Mouse (Mus musculus) ES-CJ7 (cell line): ENCODE results near the gene Astn1.

Experiments
- DNase-seq: peaks from one replicate; pipeline ENCODE4 v3.0.0; 2011; ENCODE audit warnings: low read depth, low spot score

Astn1 gene

GRCm38 (mm10) chr1:158361964-158362291, at the start of gene Astn1:
Gene Astn1, plus strand, starts transcription at chr1:158362273.
- peak; percentile 27 for DNase-seq

GRCm38 (mm10) chr1:158323325-158323724, 38.7 kb upstream of the Astn1 start:
- no peak for DNase-seq

- DNase-seq = no peak
Measured at GRCm38 (mm10) chr1:158328126-158328525, 33.9 kb upstream of the Astn1 start.

- DNase-seq = no peak
Measured at GRCm38 (mm10) chr1:158328839-158329238, 33.2 kb upstream of the Astn1 start.

DNA sequence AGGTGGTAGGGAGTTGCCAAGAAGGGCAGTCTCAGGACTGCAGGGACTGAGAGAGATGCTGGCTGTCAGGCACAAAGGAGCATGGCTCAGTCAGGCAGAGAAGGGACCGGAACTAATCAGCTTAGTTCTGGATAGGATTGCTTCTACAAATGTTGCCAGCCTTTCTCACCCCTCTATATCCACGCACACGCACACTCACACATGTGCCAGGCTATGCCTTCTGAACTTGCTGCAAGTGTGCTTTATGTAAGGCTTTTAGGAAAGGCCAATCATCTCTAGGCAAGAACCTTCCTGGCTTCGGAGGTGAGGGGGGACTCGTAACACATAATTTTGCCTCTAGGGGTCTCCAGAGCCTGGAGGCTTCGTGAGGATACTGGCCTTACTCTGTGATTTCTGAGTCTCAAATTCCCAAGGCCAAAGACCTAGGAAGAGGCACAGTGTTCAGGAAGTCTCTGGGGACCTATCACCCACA, 18.8 kb upstream of the Astn1 start:
- DNase-seq = peak; percentile 33

DNA sequence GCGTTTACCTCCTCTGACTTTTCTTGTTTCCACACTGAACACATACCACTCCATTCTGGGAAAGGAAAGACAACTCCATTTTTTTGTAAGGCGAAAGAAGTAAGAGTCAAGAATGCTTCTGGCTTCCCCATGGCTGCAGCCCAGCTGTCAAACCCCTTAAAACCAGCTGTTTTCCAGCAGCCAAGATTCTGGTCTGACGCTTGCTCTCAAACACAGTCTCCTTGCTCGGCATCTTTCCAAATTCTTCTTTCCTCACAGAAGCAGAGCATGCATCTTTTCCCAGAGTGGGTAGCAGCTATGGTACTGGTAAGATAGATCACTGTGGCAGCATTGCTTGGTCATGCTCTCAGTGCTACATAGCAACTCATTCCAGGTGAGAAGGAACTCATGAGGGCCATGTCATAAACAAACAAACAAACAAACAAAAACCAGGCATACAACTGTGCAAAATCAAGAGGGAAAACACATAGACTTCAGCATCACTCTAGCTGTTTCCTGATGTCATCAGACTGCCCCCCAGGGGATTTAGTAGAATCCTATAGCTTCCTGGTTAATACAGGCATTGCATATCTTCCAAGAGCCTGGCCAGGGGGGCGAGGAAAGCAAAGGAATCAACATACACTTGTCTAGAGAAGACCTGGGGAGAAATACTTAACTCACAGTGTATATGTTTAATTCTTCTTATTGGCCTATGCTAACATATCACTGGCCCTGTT, 8.3 kb upstream of the Astn1 start:
- DNase-seq = no peak

DNA sequence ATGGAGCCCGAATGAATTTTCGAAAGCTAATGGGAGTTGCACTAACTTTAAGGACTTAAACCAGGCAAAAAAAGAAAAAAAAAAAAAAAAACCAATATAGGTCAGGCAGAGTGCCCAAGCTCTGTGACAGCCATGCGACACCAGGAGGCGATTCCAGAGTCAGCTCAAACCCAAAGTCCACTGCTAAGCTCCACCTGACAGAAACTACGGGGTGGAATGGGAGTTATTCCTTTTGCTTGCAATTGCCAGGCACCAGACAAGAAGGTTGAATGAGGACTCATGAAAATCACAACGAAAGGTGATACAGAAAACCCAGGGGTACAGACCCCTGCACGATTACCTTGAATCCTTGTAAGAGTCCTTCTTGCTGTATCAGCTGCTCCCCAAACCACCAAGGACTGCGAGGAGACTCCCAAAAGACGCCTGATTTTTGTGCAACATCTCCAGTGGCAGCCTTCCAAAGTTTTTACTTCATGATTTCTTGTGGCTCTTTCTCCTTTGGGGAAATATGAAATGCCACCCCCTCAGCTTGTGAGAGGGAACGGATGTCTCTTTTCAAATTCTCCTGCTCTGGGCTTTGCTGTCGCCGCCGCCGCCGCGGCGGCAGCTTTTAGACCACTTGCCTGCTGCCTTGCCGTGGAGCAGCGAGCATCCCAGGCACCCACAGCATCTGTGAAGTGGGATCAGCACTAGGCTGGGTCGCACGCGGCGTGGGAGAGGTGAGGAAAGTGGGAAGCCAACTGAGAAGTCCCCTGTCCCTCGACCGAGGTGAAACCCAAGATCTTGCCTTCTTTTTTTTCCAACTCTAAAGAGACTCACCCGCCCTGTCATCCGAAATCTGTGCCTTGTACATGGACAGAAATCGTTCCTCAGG, 6.7 kb upstream of the Astn1 start:
- DNase-seq = no peak

- DNase-seq = peak; percentile 93
Measured at GRCm38 (mm10) chr1:158356051-158356461, 6.0 kb upstream of the Astn1 start, which contains the start of gene Brinp2. Gene Brinp2, minus strand, starts transcription at chr1:158356326.

- DNase-seq = peak; percentile 16
Measured at GRCm38 (mm10) chr1:158362292-158363101, 424 bp downstream of the Astn1 start.

GRCm38 (mm10) chr1:158364461-158364860, 2.4 kb downstream of the Astn1 start:
- DNase-seq = no peak

DNA sequence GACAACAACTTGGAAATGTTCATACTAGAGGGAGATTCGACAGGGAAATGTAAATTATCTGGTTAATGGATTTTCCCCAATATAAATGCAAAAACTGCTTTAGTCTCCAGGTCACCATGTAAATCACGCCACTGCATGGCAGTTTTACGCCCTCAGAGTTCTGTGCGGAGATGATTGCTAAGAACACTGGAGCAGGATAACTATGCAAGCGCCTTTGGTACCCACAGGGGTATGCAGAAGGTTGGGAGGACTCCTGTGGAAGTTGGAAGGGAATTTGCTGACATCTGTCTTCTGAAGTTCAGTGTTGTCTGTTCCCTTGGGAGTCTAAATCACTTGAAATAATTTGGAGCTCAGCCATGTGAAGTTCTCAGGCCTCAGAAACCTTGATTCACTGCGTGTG, 20.2 kb downstream of the Astn1 start:
- DNase-seq = no peak

- no peak for DNase-seq
Measured at GRCm38 (mm10) chr1:158383210-158383609, 21.1 kb downstream of the Astn1 start.

DNA sequence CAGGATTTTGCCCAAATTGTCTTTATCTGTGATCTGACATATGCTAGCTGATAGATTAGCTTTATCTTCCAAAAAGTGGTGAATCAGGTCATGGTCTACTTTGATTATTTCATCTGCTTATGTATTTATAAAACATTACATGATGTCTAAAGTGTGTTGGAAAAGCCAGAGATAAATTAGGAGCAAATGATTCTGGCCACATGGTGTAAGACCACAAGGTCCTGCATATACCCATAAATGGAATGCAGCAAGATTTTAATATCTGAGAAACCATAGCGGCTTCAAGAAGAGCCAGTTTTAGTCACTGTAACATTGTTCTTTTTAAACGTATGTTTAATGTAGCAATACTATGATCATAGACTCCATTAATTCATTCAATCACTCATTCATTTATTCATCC, 23.2 kb downstream of the Astn1 start:
- DNase-seq = no peak

DNA sequence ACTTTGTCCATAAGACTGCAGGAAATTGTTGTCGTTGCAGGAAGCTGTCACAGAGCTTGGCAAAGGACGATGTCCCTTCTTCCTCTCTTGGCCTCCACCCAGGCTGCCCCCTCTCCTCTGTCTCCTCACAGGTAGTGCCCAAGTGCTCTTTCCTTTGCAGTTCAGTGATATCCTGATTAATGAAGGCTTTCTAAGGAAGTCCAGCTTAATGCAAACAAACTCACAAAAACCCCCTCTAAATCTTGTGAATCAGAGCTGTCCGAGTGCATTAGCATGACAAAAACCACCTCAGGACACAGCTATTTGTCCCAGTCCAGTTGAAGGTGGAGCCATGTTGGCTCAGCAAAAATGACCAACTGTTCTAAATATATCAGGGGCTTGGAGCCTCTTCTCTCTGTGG, 24.7 kb downstream of the Astn1 start:
- peak; percentile 62 for DNase-seq

GRCm38 (mm10) chr1:158388995-158389394, 26.9 kb downstream of the Astn1 start:
- DNase-seq = no peak

GRCm38 (mm10) chr1:158390693-158391092, 28.6 kb downstream of the Astn1 start:
- DNase-seq = no peak

DNA sequence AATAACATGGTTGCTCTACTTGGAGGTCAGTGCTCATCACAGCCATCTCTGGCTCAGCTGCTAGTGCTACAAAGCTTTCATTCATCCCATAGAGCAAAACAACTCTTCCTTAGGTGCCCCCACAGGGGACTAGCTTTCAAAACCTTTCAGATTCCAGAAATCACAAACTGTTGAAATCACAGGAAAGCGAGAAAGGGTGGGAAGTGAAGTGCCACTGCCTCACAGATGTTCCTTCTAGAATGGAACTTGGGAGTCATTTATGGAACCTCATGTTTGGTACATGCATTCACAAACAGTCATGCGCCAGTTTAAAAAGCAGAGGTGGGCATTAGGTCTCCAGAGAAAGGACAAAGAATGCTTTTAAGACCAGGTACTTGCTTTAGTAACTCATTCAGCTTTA, 35.0 kb downstream of the Astn1 start:
- no peak for DNase-seq

GRCm38 (mm10) chr1:158400898-158401297, 38.8 kb downstream of the Astn1 start:
- DNase-seq = no peak

DNA sequence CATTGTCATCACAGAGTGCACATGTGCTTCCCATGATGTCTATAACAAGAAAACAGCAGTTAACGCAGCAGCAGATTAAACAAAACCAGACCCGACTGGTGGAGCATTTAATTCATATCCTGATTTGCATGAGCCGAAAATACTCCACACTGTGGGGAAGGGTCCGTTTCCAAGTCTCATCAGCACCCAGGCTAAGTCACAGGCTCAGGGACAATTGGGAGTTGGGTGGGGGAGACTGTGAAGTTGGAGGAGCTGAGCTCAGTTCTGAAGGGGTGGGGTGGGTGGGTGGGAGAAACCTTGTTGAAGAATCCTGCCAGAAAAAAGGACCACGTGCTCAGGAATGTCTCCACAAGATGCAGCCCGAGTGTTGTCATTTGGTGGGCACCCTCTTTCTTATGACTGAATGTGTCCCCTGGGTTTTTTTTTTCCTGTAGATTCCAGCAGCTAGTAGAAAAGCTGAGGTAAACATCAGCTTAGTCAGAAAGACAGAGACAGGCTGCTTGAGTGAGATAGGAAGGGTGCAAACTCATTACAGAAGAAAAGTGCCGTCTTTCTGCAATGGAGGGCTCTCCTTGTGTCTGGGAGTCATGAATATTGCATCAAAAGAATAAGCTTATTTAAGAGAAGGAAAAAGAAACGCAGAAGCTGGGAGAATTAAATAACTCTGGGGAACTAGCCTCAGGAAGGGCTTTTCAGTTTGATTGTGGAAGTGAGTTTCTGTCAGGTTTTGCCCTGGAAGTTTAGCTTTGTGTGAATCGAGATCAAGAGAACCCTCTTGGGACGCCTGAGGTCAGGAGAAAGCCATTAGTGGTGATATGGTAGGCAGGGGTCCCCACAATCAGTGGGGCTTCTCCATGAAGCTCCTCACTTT, 44.1 kb downstream of the Astn1 start:
- DNase-seq = no peak

GRCm38 (mm10) chr1:158408124-158408523, 46.1 kb downstream of the Astn1 start:
- no peak for DNase-seq

DNA sequence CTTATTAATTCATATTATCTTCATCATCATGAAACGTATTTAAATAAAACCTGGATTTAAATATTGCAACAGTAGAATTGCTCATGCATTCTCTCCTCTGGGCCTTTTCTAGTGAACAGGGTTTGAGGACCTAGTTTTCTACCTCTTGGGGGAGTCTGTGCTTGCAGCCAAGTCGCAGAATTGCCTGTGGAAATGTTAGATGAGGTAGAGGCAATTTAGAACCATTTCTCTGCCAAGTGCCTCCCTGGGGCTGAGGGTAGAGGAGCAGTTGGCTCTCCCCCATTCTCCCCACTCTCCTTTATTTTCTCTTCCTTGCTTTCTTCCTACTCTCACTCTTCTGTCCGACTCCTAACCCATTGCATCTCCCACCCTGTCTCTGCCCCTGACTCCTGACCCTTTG, 49.1 kb downstream of the Astn1 start:
- no peak for DNase-seq
